Mouse (Mus musculus) heart, embryonic 16.5 days (tissue): ENCODE data around the gene Gja5. TPM values are rescaled to one million over a fixed set of nuclear protein-coding genes. Genes with fewer than 3 reads are reported as not detected.
"Not testable (repeated sequence)": the region's sequence is repeated elsewhere in the genome, so short reads cannot be mapped to it uniquely, and the experiment has no call there.

ENCODE experiments used
- ATAC-seq: fragments of 200-750 bp; cut with Nextera tagmentation; replicated peaks from 2 replicates; pipeline ENCODE4 v1.8.0; 2017; ENCODE audit warnings: moderate number of reproducible peaks; ENCODE audit not compliant: insufficient read depth, low FRiP score; ENCODE audit errors: extremely low read depth
- H3K27ac ChIP-seq: fragments of 300-500 bp; sonication (generic); 2 replicates; pipeline ENCODE4 v1.5.1; 2014; ENCODE audit warnings: mild to moderate bottlenecking, low read length, control low read depth, moderate library complexity
- H3K27me3 ChIP-seq: fragments of 300-500 bp; sonication (generic); 2 replicates; pipeline ENCODE4 v1.6.1; 2014; ENCODE audit warnings: low read length, mixed read lengths; ENCODE audit not compliant: control insufficient read depth, insufficient read depth
- H3K36me3 ChIP-seq: fragments of 300-500 bp; sonication (generic); 2 replicates; pipeline ENCODE4 v1.6.1; 2014; ENCODE audit not compliant: control insufficient read depth, insufficient read depth
- H3K4me1 ChIP-seq: fragments of 300-500 bp; sonication (generic); 2 replicates; pipeline ENCODE4 v1.6.1; 2014; ENCODE audit warnings: low read length, mixed read lengths; ENCODE audit not compliant: control insufficient read depth, insufficient read depth
- H3K4me2 ChIP-seq: fragments of 300-500 bp; sonication (generic); 2 replicates; pipeline ENCODE4 v1.6.1; 2014; ENCODE audit warnings: low read depth, mild to moderate bottlenecking, control low read depth, low read length
- H3K4me3 ChIP-seq: fragments of 300-500 bp; sonication (generic); 2 replicates; pipeline ENCODE4 v1.5.1; 2014; ENCODE audit warnings: mild to moderate bottlenecking, control low read depth, low read length
- H3K9ac ChIP-seq: fragments of 300-500 bp; sonication (generic); 2 replicates; pipeline ENCODE4 v1.6.1; 2014; ENCODE audit warnings: low read length, control low read depth
- H3K9me3 ChIP-seq: fragments of 300-500 bp; sonication (generic); replicated peaks from 2 replicates; pipeline ENCODE4 v1.6.1; 2016; ENCODE audit warnings: low read length; ENCODE audit not compliant: control insufficient read depth
- WGBS: fragments of 180-500 bp; shearing (Covaris S2); extraction: QIAGEN DNeasy Blood & Tissue Kit; methylation state at CpG from one replicate; pipeline ENCODE4 v1.1.7; 2014; 5-methylcytosine and 5-hydroxymethylcytosine counted together
- polyA plus RNA-seq: library from polyadenylated mRNA; unstranded; fragments of >200 nt; fragmentation: Nextera tagmentation; extraction: Ambion mirVana; gene quantifications from 2 replicates; pipeline ENCODE4 v1.2.1, GENCODE M21; 2015

Gene Gja5
- polyA plus RNA-seq, 1 experiment from 2014 or later, result 99.3 TPM

GRCm38 (mm10) chr3:97060119-97060518 lies 155.6 kb downstream of the Gja5 start:
- no peak for ATAC-seq
- H3K9ac ChIP-seq, result no peak overlapping the region

GRCm38 (mm10) chr3:97062814-97063213 lies 158.3 kb downstream of the Gja5 start:
- Histone ChIP-seq H3K9ac (peak overlapping the region; percentile 8; the same call in 1 of the 2 replicates), H3K27me3 (no peaks in the 10 kb centered on the region), H3K9me3 (no peaks in the 10 kb centered on the region), H3K4me3 (no peak overlapping the region), H3K36me3 (no peaks in the 10 kb centered on the region), H3K4me2 (no peak overlapping the region), H3K4me1 (peaks cover 14% of the 10 kb centered on the region), H3K27ac (peak overlapping the region; percentile 86)
- WGBS, result 46% methylated on average over 5 of the region's 5 CpGs
- ATAC-seq, result peak; percentile 93

More at GRCm38 (mm10) chr3:97060119-97060518, 155.6 kb downstream of the Gja5 start:
- Histone ChIP-seq H3K4me3 (no peak overlapping the region), H3K4me1 (peaks cover 14% of the 10 kb centered on the region), H3K4me2 (no peak overlapping the region), H3K9me3 (no peaks in the 10 kb centered on the region), H3K36me3 (no peaks in the 10 kb centered on the region), H3K27ac (no peak overlapping the region), H3K27me3 (no peaks in the 10 kb centered on the region)
- 96% methylated on average over 4 of the region's 4 CpGs for WGBS

GRCm38 (mm10) chr3:97064046-97064445 lies 159.6 kb downstream of the Gja5 start:
- no peak overlapping the region for H3K4me3 ChIP-seq
- no peaks in the 10 kb centered on the region for H3K36me3 ChIP-seq
- H3K27me3 ChIP-seq, result no peaks in the 10 kb centered on the region
- H3K4me1 ChIP-seq, result peaks cover 14% of the 10 kb centered on the region
- no peaks in the 10 kb centered on the region for H3K9me3 ChIP-seq
- H3K27ac ChIP-seq, result no peak overlapping the region
- H3K9ac ChIP-seq, result no peak overlapping the region
- 47% methylated on average over 6 of the region's 6 CpGs for WGBS
- H3K4me2 ChIP-seq, result no peak overlapping the region
- no peak for ATAC-seq

- not testable (repeated sequence) for H3K4me2 ChIP-seq, H3K9ac ChIP-seq, H3K4me1 ChIP-seq, H3K4me3 ChIP-seq, H3K36me3 ChIP-seq, H3K27me3 ChIP-seq, H3K27ac ChIP-seq, ATAC-seq, H3K9me3 ChIP-seq
- 57% methylated on average over 7 of the region's 7 CpGs for WGBS
These were observed 165.1 kb downstream of the Gja5 start for GRCm38 (mm10) chr3:97069589-97069988.

GRCm38 (mm10) chr3:97071916-97072315 lies 167.4 kb downstream of the Gja5 start:
- Histone ChIP-seq H3K4me2 (peak overlapping the region; percentile 48), H3K27ac (peak overlapping the region; percentile 86), H3K9ac (peak overlapping the region; percentile 55)
- not testable (repeated sequence) for H3K4me3 ChIP-seq, ATAC-seq, H3K27me3 ChIP-seq, H3K4me1 ChIP-seq, H3K36me3 ChIP-seq, H3K9me3 ChIP-seq
- 38% methylated on average over 9 of the region's 9 CpGs for WGBS

GRCm38 (mm10) chr3:97072361-97072760 lies 167.9 kb downstream of the Gja5 start:
- not testable (repeated sequence) for H3K36me3 ChIP-seq, H3K4me1 ChIP-seq, H3K9me3 ChIP-seq, ATAC-seq, H3K27me3 ChIP-seq, H3K4me3 ChIP-seq
- Histone ChIP-seq H3K27ac (peak overlapping the region; percentile 86), H3K9ac (peak overlapping the region; percentile 55), H3K4me2 (peak overlapping the region; percentile 30; the same call in 1 of the 2 replicates)
- WGBS, result 39% methylated on average over 5 of the region's 5 CpGs

GRCm38 (mm10) chr3:97075744-97076350 lies 171.4 kb downstream of the Gja5 start:
- not testable (repeated sequence) for H3K4me1 ChIP-seq, H3K9me3 ChIP-seq, H3K27ac ChIP-seq, H3K36me3 ChIP-seq, H3K9ac ChIP-seq, H3K4me2 ChIP-seq, H3K27me3 ChIP-seq
- 13% methylated on average over 2 of the region's 11 CpGs for WGBS
- peak overlapping the region; percentile 46; the same call in 1 of the 2 replicates for H3K4me3 ChIP-seq
- peak; percentile 88 for ATAC-seq

- H3K4me2 ChIP-seq, result peak overlapping the region; percentile 55
- peak overlapping the region; percentile 77 for H3K27ac ChIP-seq
- H3K4me3 ChIP-seq, result peak overlapping the region; percentile 46
- peaks cover 9% of the 10 kb centered on the region for H3K4me1 ChIP-seq
- ATAC-seq, result peak; percentile 54
- H3K9ac ChIP-seq, result peak overlapping the region; percentile 47
- H3K9me3 ChIP-seq, result no peaks in the 10 kb centered on the region
- 10% methylated on average over 6 of the region's 6 CpGs for WGBS
- no peaks in the 10 kb centered on the region; the same call in 1 of the 2 replicates for H3K27me3 ChIP-seq
- no peaks in the 10 kb centered on the region for H3K36me3 ChIP-seq
These were observed 171.9 kb downstream of the Gja5 start for GRCm38 (mm10) chr3:97076412-97076811.

- Histone ChIP-seq H3K4me1 (peaks cover 3% of the 10 kb centered on the region; the same call in 1 of the 2 replicates), H3K27me3 (no peaks in the 10 kb centered on the region), H3K36me3 (no peaks in the 10 kb centered on the region), H3K27ac (no peak overlapping the region), H3K9me3 (no peaks in the 10 kb centered on the region), H3K4me2 (no peak overlapping the region), H3K9ac (no peak overlapping the region), H3K4me3 (no peak overlapping the region)
- 53% methylated on average over 4 of the region's 4 CpGs for WGBS
- no peak for ATAC-seq
These were observed 173.9 kb downstream of the Gja5 start for GRCm38 (mm10) chr3:97078436-97078835.
